Mouse (Mus musculus) induced T-regulatory cell, adult 2 months (primary cell): ENCODE results near the gene Capn12.
"Not testable (repeated sequence)": the region's sequence is repeated elsewhere in the genome, so short reads cannot be mapped to it uniquely, and the experiment has no call there.

Experiments
- DNase-seq: peaks from one replicate; pipeline ENCODE4 v3.0.0-alpha.2; 2012; ENCODE audit warnings: low read depth

Capn12 gene

GRCm38 (mm10) chr7:28877856-28878255, 3.4 kb upstream of the Capn12 start:
- no peak for DNase-seq

GRCm38 (mm10) chr7:28879606-28880005, 1.6 kb upstream of the Capn12 start:
- no peak for DNase-seq

GRCm38 (mm10) chr7:28880554-28880953, 668 bp upstream of the Capn12 start:
- DNase-seq: no peak

GRCm38 (mm10) chr7:28883039-28883438, 1.8 kb downstream of the Capn12 start:
- no peak for DNase-seq

- not testable (repeated sequence) for DNase-seq
Observed at GRCm38 (mm10) chr7:28883704-28884103, 2.5 kb downstream of the Capn12 start.

- DNase-seq: peak; percentile 22
Observed at GRCm38 (mm10) chr7:28886486-28886885, 5.3 kb downstream of the Capn12 start.

- DNase-seq: peak; percentile 41
Observed at GRCm38 (mm10) chr7:28888701-28889161, 7.5 kb downstream of the Capn12 start.

GRCm38 (mm10) chr7:28892601-28893000, 11.4 kb downstream of the Capn12 start:
- no peak for DNase-seq

GRCm38 (mm10) chr7:28893643-28894265, 12.5 kb downstream of the Capn12 start:
- DNase-seq: peak; percentile 40

GRCm38 (mm10) chr7:28894942-28895341, 13.7 kb downstream of the Capn12 start:
- no peak for DNase-seq

- DNase-seq: no peak
Observed at GRCm38 (mm10) chr7:28897661-28898060, 16.4 kb downstream of the Capn12 start.

- no peak for DNase-seq
Observed at GRCm38 (mm10) chr7:28899972-28900371, 18.8 kb downstream of the Capn12 start.

- no peak for DNase-seq
Observed at GRCm38 (mm10) chr7:28901311-28902125, 20.3 kb downstream of the Capn12 start.

- no peak for DNase-seq
Observed at GRCm38 (mm10) chr7:28902180-28902579, 21.0 kb downstream of the Capn12 start.

GRCm38 (mm10) chr7:28902809-28903208, 21.6 kb downstream of the Capn12 start:
- DNase-seq: no peak

GRCm38 (mm10) chr7:28903778-28904177, 22.6 kb downstream of the Capn12 start:
- no peak for DNase-seq

GRCm38 (mm10) chr7:28907195-28907594, 26.0 kb downstream of the Capn12 start:
- no peak for DNase-seq

- no peak for DNase-seq
Observed at GRCm38 (mm10) chr7:28911632-28912031, 30.4 kb downstream of the Capn12 start.

- DNase-seq: no peak
Observed at GRCm38 (mm10) chr7:28913171-28913570, 31.9 kb downstream of the Capn12 start.

- peak; percentile 64 for DNase-seq
Observed at GRCm38 (mm10) chr7:28916491-28916890, 35.3 kb downstream of the Capn12 start.

- DNase-seq: no peak
Observed at GRCm38 (mm10) chr7:28917503-28918426, 36.5 kb downstream of the Capn12 start.

- no peak for DNase-seq
Observed at GRCm38 (mm10) chr7:28918540-28918939, 37.3 kb downstream of the Capn12 start.
